Mouse (Mus musculus) embryonic facial prominence, embryonic 14.5 days (tissue): ENCODE measurements around the gene Atp23. TPM values are rescaled to one million over a fixed set of nuclear protein-coding genes. Genes with fewer than 3 reads are reported as not detected.

ENCODE experiments used
- ATAC-seq: fragments of 200-750 bp; cut with Nextera tagmentation; 2 replicates; pipeline ENCODE4 v1.8.0; 2017; ENCODE audit warnings: low read depth, moderate number of reproducible peaks, moderate TSS enrichment
- DNase-seq: peaks from one replicate; pipeline ENCODE4 v3.0.0-alpha.2; 2015; ENCODE audit warnings: low spot score
- H3K27ac ChIP-seq: fragments of 300-500 bp; sonication (generic); replicated peaks from 2 replicates; pipeline ENCODE4 v1.5.1; 2014; ENCODE audit warnings: low read depth, mild to moderate bottlenecking, low read length, moderate library complexity
- H3K27me3 ChIP-seq: fragments of 300-500 bp; sonication (generic); replicated peaks from 2 replicates; pipeline ENCODE4 v1.6.1; 2014; ENCODE audit warnings: low read length; ENCODE audit not compliant: control insufficient read depth, insufficient read depth
- H3K36me3 ChIP-seq: fragments of 300-500 bp; sonication (generic); 2 replicates; pipeline ENCODE4 v1.6.1; 2014; ENCODE audit warnings: low read length, mixed read lengths; ENCODE audit not compliant: control insufficient read depth, insufficient read depth
- H3K4me1 ChIP-seq: fragments of 300-500 bp; sonication (generic); 2 replicates; pipeline ENCODE4 v1.6.1; 2014; ENCODE audit warnings: antibody characterized with exemption, low read length; ENCODE audit not compliant: control insufficient read depth, insufficient read depth
- H3K4me2 ChIP-seq: fragments of 300-500 bp; sonication (generic); 2 replicates; pipeline ENCODE4 v1.6.1; 2014; ENCODE audit warnings: low read depth, mild to moderate bottlenecking, low read length, moderate library complexity, mixed read lengths
- H3K4me3 ChIP-seq: fragments of 300-500 bp; sonication (generic); 2 replicates; pipeline ENCODE4 v1.5.1; 2014; ENCODE audit warnings: low read depth, mild to moderate bottlenecking, low read length
- H3K9ac ChIP-seq: fragments of 300-500 bp; sonication (generic); 2 replicates; pipeline ENCODE4 v1.6.1; 2014; ENCODE audit warnings: low read depth, mild to moderate bottlenecking, low read length, moderate library complexity, mixed read lengths
- H3K9me3 ChIP-seq: fragments of 300-500 bp; sonication (generic); 2 replicates; pipeline ENCODE4 v1.6.1; 2016; ENCODE audit warnings: low read length; ENCODE audit not compliant: control insufficient read depth
- WGBS: fragments of 180-500 bp; shearing (Covaris S2); extraction: QIAGEN DNeasy Blood & Tissue Kit; methylation state at CpG from one replicate; pipeline ENCODE4 v1.1.7; 2014; 5-methylcytosine and 5-hydroxymethylcytosine counted together
- polyA plus RNA-seq: library from polyadenylated mRNA; unstranded; fragments of >200 nt; fragmentation: Nextera tagmentation; extraction: Ambion mirVana; gene quantifications from 2 replicates; pipeline ENCODE4 v1.2.1, GENCODE M21; 2014

Gene Atp23
- polyA plus RNA-seq, 1 experiment from 2014 or later = 16.7 TPM

DNA sequence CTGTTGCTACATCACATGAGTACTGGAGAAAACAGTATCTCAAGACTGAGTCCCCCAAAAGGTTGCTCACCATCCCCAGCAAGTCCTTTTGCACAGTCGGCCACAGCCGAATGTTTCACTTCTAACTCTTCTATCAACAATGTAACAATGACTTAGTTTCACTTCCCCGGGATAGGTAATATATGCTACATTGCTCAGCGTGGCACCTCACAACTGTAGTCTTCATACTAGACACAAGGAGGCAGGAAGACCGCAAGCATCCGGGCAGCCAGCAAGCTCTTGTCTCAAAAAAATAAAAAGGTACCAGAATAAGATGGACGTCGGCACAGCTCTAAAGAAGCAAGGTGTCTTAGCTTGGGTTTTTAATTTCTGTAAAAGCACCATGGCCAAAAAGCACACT lies 35.9 kb downstream of the Atp23 start:
- Histone ChIP-seq H3K4me3 (no peak overlapping the region), H3K9me3 (no peaks in the 10 kb centered on the region), H3K27me3 (no peaks in the 10 kb centered on the region), H3K36me3 (no peaks in the 10 kb centered on the region), H3K9ac (no peak overlapping the region), H3K4me2 (no peak overlapping the region), H3K4me1 (peaks cover 3% of the 10 kb centered on the region; the same call in 1 of the 2 replicates), H3K27ac (no peak overlapping the region)
- WGBS = 92% methylated on average over 8 of the region's 8 CpGs
- DNase-seq (no peak), ATAC-seq (no peak)

DNA sequence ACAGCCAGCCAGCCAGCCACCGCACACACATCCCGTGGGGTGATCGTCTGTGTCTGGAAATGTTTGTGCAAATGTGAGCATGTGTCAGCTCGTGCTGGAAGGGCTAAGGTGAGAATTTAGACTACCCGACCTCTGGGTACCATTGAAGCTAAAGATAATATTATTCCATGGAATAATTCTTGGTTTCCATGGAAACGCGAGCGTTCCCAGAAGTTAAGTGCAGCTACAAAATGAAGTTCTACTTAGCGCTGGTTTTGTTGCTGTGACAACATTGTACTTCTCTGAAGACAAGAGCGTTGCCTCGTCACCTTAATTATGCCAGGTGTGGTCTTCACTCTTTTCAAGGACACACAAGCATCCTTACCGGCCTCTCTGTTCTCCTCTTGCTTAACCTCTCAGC lies 39.0 kb downstream of the Atp23 start:
- whole genome bisulfite sequencing = 66% methylated on average over 12 of the region's 12 CpGs
- H3K27me3 ChIP-seq = no peaks in the 10 kb centered on the region
- no peaks in the 10 kb centered on the region for H3K4me1 ChIP-seq
- H3K4me3 ChIP-seq = no peak overlapping the region
- H3K9ac ChIP-seq = no peak overlapping the region
- no peak for ATAC-seq
- H3K9me3 ChIP-seq = no peaks in the 10 kb centered on the region
- no peaks in the 10 kb centered on the region for H3K36me3 ChIP-seq
- no peak overlapping the region for H3K4me2 ChIP-seq
- no peak for DNase-seq
- no peak overlapping the region for H3K27ac ChIP-seq

DNA sequence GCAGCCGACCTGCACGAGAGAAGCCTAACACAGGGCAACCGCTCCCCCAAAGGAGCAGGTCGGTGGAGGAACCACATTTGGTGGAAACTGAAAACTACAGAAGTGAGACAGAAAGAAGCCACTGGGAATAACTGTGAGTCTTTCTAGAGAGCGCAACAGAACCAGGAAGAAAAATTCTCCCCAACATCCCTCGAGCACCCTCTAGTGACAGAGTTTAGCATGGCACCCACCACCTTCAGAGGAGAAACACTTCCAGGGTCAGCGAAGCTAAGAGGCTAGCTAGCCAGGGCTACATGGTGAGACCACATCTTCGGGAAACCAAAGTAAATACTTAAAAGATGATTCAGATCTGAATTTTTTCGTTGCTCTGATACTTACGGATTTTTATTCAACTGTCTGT lies 47.9 kb downstream of the Atp23 start:
- Histone ChIP-seq H3K27me3 (no peaks in the 10 kb centered on the region), H3K36me3 (no peaks in the 10 kb centered on the region), H3K27ac (no peak overlapping the region), H3K4me2 (no peak overlapping the region), H3K9me3 (0 out of 2 replicates have a peak, but pooled peaks cover 5% of the 10 kb centered on the region), H3K4me3 (no peak overlapping the region), H3K9ac (no peak overlapping the region), H3K4me1 (no peaks in the 10 kb centered on the region)
- WGBS = 80% methylated on average over 10 of the region's 10 CpGs
- ATAC-seq (no peak), DNase-seq (no peak)

DNA sequence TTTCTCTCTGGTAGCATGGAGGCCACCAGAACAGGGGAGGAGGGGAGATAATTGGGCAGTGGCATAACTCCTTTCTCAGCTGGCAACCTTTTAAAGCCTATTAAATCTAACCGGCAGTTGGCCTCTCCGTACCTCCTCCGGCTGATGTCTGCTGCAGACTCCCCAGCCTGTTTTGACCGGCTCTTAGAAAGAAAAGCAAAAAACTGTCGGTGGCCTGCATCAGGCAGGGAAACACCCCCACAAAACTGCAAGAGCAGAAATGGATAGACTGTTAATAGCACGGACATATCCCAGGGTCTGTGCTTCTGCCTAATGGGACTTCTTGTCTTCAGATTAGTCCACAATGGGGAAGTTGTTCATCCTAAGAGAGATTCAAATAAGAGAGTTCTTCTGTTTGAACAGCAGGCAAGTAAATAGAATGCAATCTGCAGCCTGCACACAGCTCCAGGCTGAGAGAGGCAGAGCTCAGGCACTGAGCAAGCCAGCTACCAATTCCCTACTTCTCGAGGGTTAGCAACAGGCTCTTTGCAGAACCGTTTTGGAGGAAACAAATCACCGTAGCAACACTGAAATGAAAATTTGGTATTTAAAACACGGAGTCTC lies 55.7 kb downstream of the Atp23 start:
- DNase-seq (peak; percentile 47), ATAC-seq (peak; percentile 50; the same call in 1 of the 2 replicates)
- WGBS = 20% methylated on average over 10 of the region's 10 CpGs
- Histone ChIP-seq H3K4me2 (peak overlapping the region; percentile 27), H3K9me3 (0 out of 2 replicates have a peak, but pooled peaks cover 5% of the 10 kb centered on the region), H3K9ac (0 out of 2 replicates have a peak overlapping the region, but pooled peaks have one; percentile 22), H3K36me3 (no peaks in the 10 kb centered on the region), H3K4me1 (peaks cover 9% of the 10 kb centered on the region; the same call in 1 of the 2 replicates), H3K27ac (peak overlapping the region; percentile 39; the same call in 1 of the 2 replicates), H3K4me3 (no peak overlapping the region), H3K27me3 (no peaks in the 10 kb centered on the region)

DNA sequence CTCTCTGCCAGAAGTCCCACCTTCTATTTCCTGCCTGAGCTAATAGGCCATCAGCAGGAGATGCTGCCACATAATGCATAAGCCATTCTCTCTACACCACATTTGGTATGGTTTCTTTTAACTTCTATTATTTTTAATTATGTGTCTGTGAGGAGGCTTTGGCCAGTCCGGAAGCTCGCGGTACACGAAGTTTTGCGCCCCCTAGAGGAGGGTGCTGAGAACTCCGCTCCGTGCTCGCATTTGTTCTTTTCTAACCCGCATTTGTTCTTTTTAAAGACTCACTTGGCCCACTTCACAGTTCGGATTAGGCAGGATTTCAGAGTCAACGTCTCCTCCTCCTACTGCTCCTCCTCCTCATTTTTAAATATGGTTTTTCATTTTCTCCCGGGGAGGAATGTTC lies 56.5 kb downstream of the Atp23 start:
- H3K4me2 ChIP-seq = peak overlapping the region; percentile 18; the same call in 1 of the 2 replicates
- no peak for ATAC-seq
- 41% methylated on average over 12 of the region's 12 CpGs for WGBS

DNA sequence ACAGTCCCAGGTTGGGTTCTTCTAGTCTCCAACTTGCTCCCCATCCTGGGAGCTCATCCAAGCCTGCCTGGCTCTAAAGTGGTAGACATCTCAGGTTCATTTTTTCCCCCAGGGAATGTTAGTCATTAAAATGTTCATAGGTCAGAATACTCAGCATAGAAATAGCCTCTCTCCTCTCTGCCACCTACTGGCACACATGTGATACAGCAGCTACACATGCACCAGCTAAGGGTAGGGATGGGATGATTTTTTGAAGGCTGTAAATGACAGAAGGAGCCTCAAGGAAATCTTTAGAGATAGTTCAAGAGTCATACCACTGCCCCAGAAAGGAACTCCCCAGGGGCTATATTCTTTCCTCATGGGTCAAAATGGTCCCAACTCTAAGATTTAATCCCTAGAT lies 60.9 kb downstream of the Atp23 start:
- no peaks in the 10 kb centered on the region for H3K27me3 ChIP-seq
- H3K9ac ChIP-seq = no peak overlapping the region
- H3K4me2 ChIP-seq = no peak overlapping the region
- H3K27ac ChIP-seq = no peak overlapping the region
- no peaks in the 10 kb centered on the region for H3K9me3 ChIP-seq
- H3K4me3 ChIP-seq = no peak overlapping the region
- H3K36me3 ChIP-seq = no peaks in the 10 kb centered on the region
- peaks cover 5% of the 10 kb centered on the region; the same call in 1 of the 2 replicates for H3K4me1 ChIP-seq
- no peak for ATAC-seq
- no peak for DNase-seq

More for the DNA sequence above, 56.5 kb downstream of the Atp23 start:
- no peak overlapping the region; the same call in 1 of the 2 replicates for H3K27ac ChIP-seq
- H3K36me3 ChIP-seq = no peaks in the 10 kb centered on the region
- H3K4me1 ChIP-seq = peaks cover 9% of the 10 kb centered on the region; the same call in 1 of the 2 replicates
- H3K9me3 ChIP-seq = 0 out of 2 replicates have a peak, but pooled peaks cover 3% of the 10 kb centered on the region
- H3K4me3 ChIP-seq = no peak overlapping the region
- DNase-seq = no peak
- no peak overlapping the region for H3K9ac ChIP-seq
- no peaks in the 10 kb centered on the region for H3K27me3 ChIP-seq

DNA sequence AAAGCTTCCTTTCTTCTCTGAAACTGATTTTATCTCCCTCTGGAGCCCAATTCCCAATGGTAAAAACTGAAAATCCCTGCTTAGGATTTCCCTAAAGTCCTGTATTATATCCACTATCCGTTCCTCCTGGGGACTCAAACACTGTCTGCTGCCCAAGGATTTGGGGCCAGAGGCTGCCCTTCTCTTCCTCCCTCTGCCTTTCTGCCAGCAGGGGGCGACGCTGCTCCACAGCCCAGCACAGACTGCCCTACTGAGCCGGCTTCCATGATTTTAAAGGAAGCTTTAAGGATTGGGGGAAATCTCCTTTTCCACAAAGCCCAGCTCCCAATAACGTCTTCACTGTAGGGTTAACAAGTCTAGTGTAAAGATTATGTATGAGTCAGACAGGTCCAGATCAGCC lies 68.1 kb downstream of the Atp23 start:
- no peaks in the 10 kb centered on the region for H3K36me3 ChIP-seq
- no peak overlapping the region for H3K27ac ChIP-seq
- H3K9me3 ChIP-seq = no peaks in the 10 kb centered on the region
- DNase-seq (no peak), ATAC-seq (no peak)
- no peaks in the 10 kb centered on the region for H3K27me3 ChIP-seq
- H3K9ac ChIP-seq = no peak overlapping the region
- WGBS = 40% methylated on average over 5 of the region's 5 CpGs
- no peak overlapping the region for H3K4me2 ChIP-seq
- peaks cover 11% of the 10 kb centered on the region; the same call in 1 of the 2 replicates for H3K4me1 ChIP-seq
- H3K4me3 ChIP-seq = no peak overlapping the region

DNA sequence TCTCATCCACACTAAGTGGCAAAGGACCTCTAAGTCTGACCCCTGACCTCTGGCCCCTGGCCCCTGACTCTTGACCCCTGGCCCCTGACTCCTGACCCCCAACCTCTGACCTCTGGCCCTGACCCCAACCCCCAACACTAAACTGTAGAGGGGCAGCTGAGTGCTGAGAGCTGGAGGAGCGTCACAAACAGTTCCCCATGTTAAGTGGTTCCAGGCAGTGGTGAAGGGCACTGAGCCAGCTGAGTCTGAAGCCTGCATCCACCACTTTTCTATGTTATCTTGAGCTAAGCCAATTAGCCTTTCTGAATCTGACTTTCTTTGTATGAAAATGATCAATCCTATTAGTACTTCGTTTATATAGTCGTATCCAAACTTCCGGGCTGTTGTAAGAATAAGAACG lies 69.8 kb downstream of the Atp23 start:
- H3K4me3 ChIP-seq = no peak overlapping the region
- no peaks in the 10 kb centered on the region for H3K27me3 ChIP-seq
- DNase-seq (peak; percentile 56), ATAC-seq (no peak)
- peaks cover 2% of the 10 kb centered on the region; the same call in 1 of the 2 replicates for H3K9me3 ChIP-seq
- no peak overlapping the region for H3K9ac ChIP-seq
- no peak overlapping the region for H3K4me2 ChIP-seq
- H3K36me3 ChIP-seq = no peaks in the 10 kb centered on the region
- WGBS = 67% methylated on average over 5 of the region's 5 CpGs
- peaks cover 11% of the 10 kb centered on the region; the same call in 1 of the 2 replicates for H3K4me1 ChIP-seq
- H3K27ac ChIP-seq = no peak overlapping the region

DNA sequence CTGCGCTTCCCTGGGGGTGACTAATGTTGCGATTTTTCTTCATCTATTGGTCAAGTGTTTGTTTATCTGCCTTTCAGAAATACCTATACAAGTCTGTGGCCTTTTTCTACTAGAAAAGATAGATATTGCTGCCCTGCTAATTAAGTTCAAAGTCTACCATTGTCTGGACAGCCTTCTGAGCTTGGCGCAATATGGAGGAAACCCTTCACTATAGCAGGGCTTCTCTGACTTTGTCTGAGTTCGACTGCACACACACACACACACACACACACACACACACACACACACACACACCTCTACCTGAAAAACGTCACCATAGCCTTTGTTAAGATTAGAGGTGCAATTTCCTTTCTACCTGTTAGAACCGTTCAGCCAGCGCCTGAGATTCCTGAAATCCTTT lies 72.5 kb downstream of the Atp23 start:
- peaks cover 8% of the 10 kb centered on the region; the same call in 1 of the 2 replicates for H3K4me1 ChIP-seq
- no peak for ATAC-seq
- H3K4me2 ChIP-seq = no peak overlapping the region
- WGBS = 71% methylated on average over 7 of the region's 7 CpGs
- no peaks in the 10 kb centered on the region for H3K36me3 ChIP-seq
- no peak overlapping the region for H3K27ac ChIP-seq
- no peak overlapping the region for H3K9ac ChIP-seq
- H3K27me3 ChIP-seq = no peaks in the 10 kb centered on the region
- no peak overlapping the region for H3K4me3 ChIP-seq
- DNase-seq = no peak
- peaks cover 4% of the 10 kb centered on the region; the same call in 1 of the 2 replicates for H3K9me3 ChIP-seq
